Mouse (Mus musculus) testis, adult 2 months (tissue): ENCODE data around the gene Ralgapa2.

Source experiments
- CTCF ChIP-seq: fragments of 200-500 bp; IDR thresholded peaks from 2 replicates; pipeline ENCODE4 v1.5.1; 2012; ENCODE audit warnings: low read depth, mild to moderate bottlenecking, inconsistent platforms, low read length, moderate library complexity; ENCODE audit not compliant: control insufficient read depth, insufficient read depth, insufficient replicate concordance
- POLR2A ChIP-seq: fragments of 200-500 bp; IDR thresholded peaks from 2 replicates; pipeline ENCODE4 v1.6.1; 2012; ENCODE audit warnings: low read depth, mild to moderate bottlenecking, inconsistent platforms, low read length, moderate library complexity; ENCODE audit not compliant: control insufficient read depth

- TF ChIP-seq CTCF: no peak
- TF ChIP-seq POLR2A: no peak
Measured at GRCm38 (mm10) chr2:146255636-146256035, 256.5 kb downstream of the Ralgapa2 start.
